Mouse (Mus musculus) MEL (cell line): ENCODE data around the gene Grhl1. TPM values are rescaled to one million over a fixed set of nuclear protein-coding genes. Genes with fewer than 3 reads are reported as not detected.

Experiments
- DNase-seq: peaks from one replicate; pipeline ENCODE4 v3.0.0; 2011; ENCODE audit warnings: low read depth, low spot score
- H3K27ac ChIP-seq: 2 replicates; pipeline ENCODE4 v1.5.1; 2012; ENCODE audit warnings: low read depth, mild to moderate bottlenecking, control low read depth, low read length, moderate library complexity; ENCODE audit not compliant: control insufficient read depth
- H3K27me3 ChIP-seq, 2 experiments: fragments of 150-350 bp in 1 of 2; sonication (generic) in 1 of 2; 2 replicates each; pipeline ENCODE4 v1.6.1; 2012; ENCODE audit warnings: low read length in 2 of 2, mild to moderate bottlenecking in 2 of 2, improper control_type of control experiment in 1 of 2, moderate library complexity in 1 of 2; ENCODE audit not compliant: insufficient read depth in 2 of 2, control insufficient read depth in 1 of 2
- H3K36me3 ChIP-seq, 2 experiments: 2 replicates each; pipeline ENCODE4 v1.6.1; 2012 to 2014; ENCODE audit warnings: low read length in 2 of 2, improper control_type of control experiment in 1 of 2, inconsistent platforms in 1 of 2, mild to moderate bottlenecking in 1 of 2; ENCODE audit not compliant: insufficient read depth in 2 of 2, control insufficient read depth in 1 of 2
- H3K4me1 ChIP-seq, 2 experiments: fragments of 150-350 bp in 1 of 2; sonication (generic) in 1 of 2; 2 replicates each; pipeline ENCODE4 v1.6.1; 2012; ENCODE audit warnings: low read length in 2 of 2, improper control_type of control experiment in 1 of 2, mild to moderate bottlenecking in 1 of 2; ENCODE audit not compliant: insufficient read depth in 2 of 2, control insufficient read depth in 1 of 2
- H3K4me3 ChIP-seq, 2 experiments: fragments of 150-350 bp in 1 of 2; sonication (generic) in 1 of 2; 2 replicates each; pipeline ENCODE4 v1.5.1; 2012; ENCODE audit warnings: low read depth in 2 of 2, low read length in 2 of 2, mild to moderate bottlenecking in 2 of 2, moderate library complexity in 2 of 2, control low read depth in 1 of 2, improper control_type of control experiment in 1 of 2; ENCODE audit not compliant: control insufficient read depth in 1 of 2, insufficient read depth in 1 of 2
- H3K79me2 ChIP-seq: 2 replicates; pipeline ENCODE4 v1.6.1; 2012; ENCODE audit warnings: mild to moderate bottlenecking, low read length, moderate library complexity; ENCODE audit not compliant: control insufficient read depth, poor library complexity, insufficient read depth
- H3K9ac ChIP-seq: 2 replicates; pipeline ENCODE4 v1.6.1; 2012; ENCODE audit warnings: low read depth, mild to moderate bottlenecking, control low read depth, low read length, moderate library complexity; ENCODE audit not compliant: control insufficient read depth, poor library complexity, severe bottlenecking
- H3K9me3 ChIP-seq: fragments of 150-350 bp; sonication (generic); replicated peaks from 2 replicates; pipeline ENCODE4 v1.6.1; 2012; ENCODE audit warnings: mild to moderate bottlenecking, low read length, improper control_type of control experiment, moderate library complexity; ENCODE audit not compliant: insufficient read depth
- BHLHE40 ChIP-seq: IDR thresholded peaks from 2 replicates; pipeline ENCODE4 v1.6.1; 2012; ENCODE audit warnings: low read depth, mild to moderate bottlenecking, inconsistent platforms, low read length, improper control_type of control experiment, borderline replicate concordance
- CHD1 ChIP-seq: IDR thresholded peaks from 2 replicates; pipeline ENCODE4 v1.6.1; 2012; ENCODE audit warnings: low read depth, mild to moderate bottlenecking, inconsistent platforms, low read length, improper control_type of control experiment
- CHD2 ChIP-seq: IDR thresholded peaks from 2 replicates; pipeline ENCODE4 v1.6.1; 2011; ENCODE audit warnings: low read length, improper control_type of control experiment
- E2F4 ChIP-seq: IDR thresholded peaks from 2 replicates; pipeline ENCODE4 v1.6.1; 2011; ENCODE audit warnings: low read depth, low read length, improper control_type of control experiment, borderline replicate concordance
- ELF1 ChIP-seq: IDR thresholded peaks from 2 replicates; pipeline ENCODE4 v1.6.1; 2014; ENCODE audit warnings: low read depth, mild to moderate bottlenecking, inconsistent platforms, low read length, improper control_type of control experiment, moderate library complexity
- ETS1 ChIP-seq: IDR thresholded peaks from 2 replicates; pipeline ENCODE4 v1.6.1; 2012; ENCODE audit warnings: low read depth, mild to moderate bottlenecking, inconsistent platforms, low read length, improper control_type of control experiment, moderate library complexity
- GABPA ChIP-seq: IDR thresholded peaks from 2 replicates; pipeline ENCODE4 v1.6.1; 2012; ENCODE audit warnings: low read depth, mild to moderate bottlenecking, inconsistent platforms, low read length, improper control_type of control experiment, moderate library complexity
- GATA1 ChIP-seq: IDR thresholded peaks from 2 replicates; pipeline ENCODE4 v1.6.1; 2011; ENCODE audit warnings: low read depth, low read length, improper control_type of control experiment
- HCFC1 ChIP-seq: IDR thresholded peaks from 2 replicates; pipeline ENCODE4 v1.6.1; 2012; ENCODE audit warnings: low read depth, mild to moderate bottlenecking, inconsistent platforms, low read length, improper control_type of control experiment, moderate library complexity
- MAFK ChIP-seq: IDR thresholded peaks from 2 replicates; pipeline ENCODE4 v1.6.1; 2011; ENCODE audit warnings: low read depth, mild to moderate bottlenecking, low read length, improper control_type of control experiment, borderline replicate concordance
- MAX ChIP-seq: IDR thresholded peaks from 2 replicates; pipeline ENCODE4 v1.6.1; 2011; ENCODE audit warnings: low read length, improper control_type of control experiment
- MAZ ChIP-seq: IDR thresholded peaks from 2 replicates; pipeline ENCODE4 v1.6.1; 2012; ENCODE audit warnings: low read depth, mild to moderate bottlenecking, inconsistent platforms, low read length, improper control_type of control experiment
- MXI1 ChIP-seq: IDR thresholded peaks from 2 replicates; pipeline ENCODE4 v1.6.1; 2011; ENCODE audit warnings: mild to moderate bottlenecking, low read depth, low read length, improper control_type of control experiment
- MYC ChIP-seq: IDR thresholded peaks from 2 replicates; pipeline ENCODE4 v1.6.1; 2011; ENCODE audit warnings: low read depth, mild to moderate bottlenecking, low read length, improper control_type of control experiment, moderate library complexity
- NELFE ChIP-seq: IDR thresholded peaks from 2 replicates; pipeline ENCODE4 v1.6.1; 2011; ENCODE audit warnings: low read depth, low read length, improper control_type of control experiment
- NRF1 ChIP-seq: IDR thresholded peaks from 2 replicates; pipeline ENCODE4 v1.6.1; 2014; ENCODE audit warnings: low read depth, mild to moderate bottlenecking, inconsistent platforms, low read length, improper control_type of control experiment, moderate library complexity; ENCODE audit not compliant: poor library complexity, insufficient read depth, severe bottlenecking
- POLR2A ChIP-seq, 2 experiments: IDR thresholded peaks; 2 replicates each; pipeline ENCODE4 v1.6.1; 2011 to 2012; ENCODE audit warnings: low read length in 2 of 2, mild to moderate bottlenecking in 2 of 2, control low read depth in 1 of 2, improper control_type of control experiment in 1 of 2, low read depth in 1 of 2, moderate library complexity in 1 of 2; ENCODE audit not compliant: control insufficient read depth in 1 of 2, insufficient read depth in 1 of 2, poor library complexity in 1 of 2
- POLR2AphosphoS2 ChIP-seq: IDR thresholded peaks from 2 replicates; pipeline ENCODE4 v1.6.1; 2011; ENCODE audit warnings: low read length, improper control_type of control experiment
- RAD21 ChIP-seq: IDR thresholded peaks from 2 replicates; pipeline ENCODE4 v1.6.1; 2011; ENCODE audit warnings: mild to moderate bottlenecking, low read depth, low read length, improper control_type of control experiment
- RCOR1 ChIP-seq: IDR thresholded peaks from 2 replicates; pipeline ENCODE4 v1.6.1; 2012; ENCODE audit warnings: low read depth, mild to moderate bottlenecking, inconsistent platforms, low read length, improper control_type of control experiment
- SIN3A ChIP-seq: IDR thresholded peaks from 2 replicates; pipeline ENCODE4 v1.6.1; 2012; ENCODE audit warnings: low read length, improper control_type of control experiment, inconsistent platforms
- SMC3 ChIP-seq: IDR thresholded peaks from 2 replicates; pipeline ENCODE4 v1.6.1; 2011; ENCODE audit warnings: low read depth, low read length, improper control_type of control experiment
- TBP ChIP-seq: IDR thresholded peaks from 2 replicates; pipeline ENCODE4 v1.8.0; 2011; ENCODE audit warnings: low read depth, low read length, improper control_type of control experiment
- TCF12 ChIP-seq: IDR thresholded peaks from 2 replicates; pipeline ENCODE4 v1.6.1; 2014; ENCODE audit warnings: low read depth, mild to moderate bottlenecking, inconsistent platforms, low read length, improper control_type of control experiment, moderate library complexity
- UBTF ChIP-seq: IDR thresholded peaks from 2 replicates; pipeline ENCODE4 v1.6.1; 2012; ENCODE audit warnings: low read depth, mild to moderate bottlenecking, inconsistent platforms, low read length, improper control_type of control experiment, moderate library complexity, borderline replicate concordance; ENCODE audit not compliant: insufficient read depth
- USF1 ChIP-seq: IDR thresholded peaks from 2 replicates; pipeline ENCODE4 v1.6.1; 2014; ENCODE audit warnings: low read depth, mild to moderate bottlenecking, inconsistent platforms, low read length, improper control_type of control experiment, moderate library complexity
- USF2 ChIP-seq, 2 experiments: IDR thresholded peaks; 2 replicates each; pipeline ENCODE4 v1.6.1; 2011 to 2012; ENCODE audit warnings: improper control_type of control experiment in 2 of 2, low read length in 2 of 2, borderline replicate concordance in 1 of 2, inconsistent platforms in 1 of 2, low read depth in 1 of 2, mild to moderate bottlenecking in 1 of 2; ENCODE audit not compliant: insufficient read depth in 1 of 2
- ZKSCAN1 ChIP-seq: IDR thresholded peaks from 2 replicates; pipeline ENCODE4 v1.6.1; 2012; ENCODE audit warnings: low read depth, mild to moderate bottlenecking, inconsistent platforms, low read length, improper control_type of control experiment, moderate library complexity
- ZMIZ1 ChIP-seq: IDR thresholded peaks from 2 replicates; pipeline ENCODE4 v1.6.1; 2012; ENCODE audit warnings: low read depth, mild to moderate bottlenecking, inconsistent platforms, low read length, improper control_type of control experiment, moderate library complexity
- polyA plus RNA-seq, 2 experiments: library from polyadenylated mRNA; stranded (reverse) in 1 of 2; unstranded in 1 of 2; fragments of >175 nt in 1 of 2; fragments of >200 nt in 1 of 2; gene quantifications; 2 replicates each; pipeline versions ENCODE4 v1.2.1 to v1.2.4; 2012; ENCODE audit warnings: low replicate concordance in 2 of 2, low read depth in 1 of 2; ENCODE audit not compliant: insufficient read length in 2 of 2, insufficient read depth in 1 of 2, missing spikeins in 1 of 2
- total RNA-seq: library from RNA; depleted of rRNA; stranded (reverse); fragments of 300-350 nt; gene quantifications from 2 replicates; pipeline ENCODE4 v1.2.3, GENCODE M21; 2012

Grhl1 gene
- total and polyA plus RNA-seq, 3 experiments = 0.50 to 1.3 TPM; not detected in 1

- Histone ChIP-seq H3K27ac (peak overlapping the region; percentile 58), H3K9me3 (no peaks in the 10 kb centered on the region), H3K36me3 (peaks cover 0 to 11% of the 10 kb centered on the region in 2 experiments; a peak in 2 of 4 replicates), H3K9ac (peak overlapping the region; percentile 77), H3K79me2 (peaks cover 3% of the 10 kb centered on the region; the same call in 1 of the 2 replicates), H3K4me3 (peak overlapping the region; percentile 67 to 83)
- TF ChIP-seq POLR2A (IDR thresholded peaks at IDR 0.05; ENCODE audit: control insufficient read depth in 1 of 2, insufficient read depth in 1 of 2, low read depth in 1 of 2, low read length in 2 of 2, poor library complexity in 1 of 2) (peak in 1 of 2 experiments; percentile 55; a peak in 3 of 4 replicates), TCF12 (0 out of 2 replicates have a peak, but pooled peaks have one; percentile 2), MAX (no peak)
- TF ChIP-seq, all 39 proteins: peak for 2
- Histone ChIP-seq H3K27me3 (no peaks in the 10 kb centered on the region), H3K4me1 (peaks cover under 1 to 20% of the 10 kb centered on the region in 2 experiments; a peak in 3 of 4 replicates)
- DNase-seq = no peak
Observed at GRCm38 (mm10) chr12:24650415-24651062, 78.5 kb downstream of the Grhl1 start.

- peak; percentile 96 for DNase-seq
- H3K36me3 ChIP-seq = peaks cover 0 to 6% of the 10 kb centered on the region in 2 experiments; a peak in 2 of 4 replicates
- H3K9ac ChIP-seq = peak within 1 kb of the TSS; percentile 91
- H3K27ac ChIP-seq = peak within 1 kb of the TSS; percentile 79
- H3K4me3 ChIP-seq = peak within 1 kb of the TSS; percentile 83 to 87
- peaks cover 0 to 15% of the 10 kb centered on the region in 2 experiments; a peak in 3 of 4 replicates for H3K4me1 ChIP-seq
- H3K27me3 ChIP-seq = no peaks in the 10 kb centered on the region
- peaks cover 3% of the 10 kb centered on the region; the same call in 1 of the 2 replicates for H3K79me2 ChIP-seq
- no peaks in the 10 kb centered on the region for H3K9me3 ChIP-seq
- TF ChIP-seq MYC (no peak), USF1 (peak; percentile 89), TBP (no peak), CHD1 (no peak), BHLHE40 (peak; percentile 98), MAFK (no peak), MAZ (peak; percentile 85; the same call in 1 of the 2 replicates), RCOR1 (0 out of 2 replicates have a peak, but pooled peaks have one; percentile 12), MAX (peak; percentile 95), SMC3 (no peak), TCF12 (no peak), GABPA (no peak), ZKSCAN1 (no peak), UBTF (no peak), NRF1 (peak; percentile 34; the same call in 1 of the 2 replicates), ELF1 (no peak), SIN3A (peak; percentile 94), RAD21 (no peak), CHD2 (no peak), POLR2A (IDR thresholded peaks at IDR 0.05; ENCODE audit: control insufficient read depth in 1 of 2, insufficient read depth in 1 of 2, low read depth in 1 of 2, low read length in 2 of 2, poor library complexity in 1 of 2) (peak; percentile 38 to 56; a peak in 3 of 4 replicates), USF2 (IDR thresholded peaks at IDR 0.05; ENCODE audit: borderline replicate concordance in 1 of 2, insufficient read depth in 1 of 2, low read depth in 1 of 2, low read length in 2 of 2) (peak in 1 of 2 experiments; percentile 30; a peak in 1 of 4 replicates), HCFC1 (peak; percentile 45), E2F4 (no peak), ETS1 (peak; percentile 81; the same call in 1 of the 2 replicates), MXI1 (peak; percentile 98), NELFE (peak; percentile 55), POLR2AphosphoS2 (no peak), ZMIZ1 (no peak), GATA1 (no peak)
Observed at GRCm38 (mm10) chr12:24651063-24651557, 79.0 kb downstream of the Grhl1 start, which contains the start of gene Klf11. Gene Klf11 (plus strand): TSS chr12:24651274.
